Mouse (Mus musculus) heart, adult 2 months (tissue): ENCODE results near the gene Atp6v0e2.

ENCODE experiments used
- CTCF ChIP-seq: fragments of 200-600 bp; IDR thresholded peaks from 2 replicates; pipeline ENCODE4 v1.8.1; 2022; ENCODE audit warnings: antibody characterized with exemption, mild to moderate bottlenecking, moderate library complexity
- EP300 ChIP-seq: fragments of 200-500 bp; IDR thresholded peaks from 2 replicates; pipeline ENCODE4 v1.6.1; 2011; ENCODE audit warnings: low read depth, low read length, control low read depth; ENCODE audit not compliant: insufficient read depth
- POLR2A ChIP-seq: fragments of 200-500 bp; IDR thresholded peaks from 2 replicates; pipeline ENCODE4 v1.6.1; 2011; ENCODE audit warnings: mild to moderate bottlenecking, low read depth, low read length, control low read depth; ENCODE audit not compliant: insufficient read depth

DNA sequence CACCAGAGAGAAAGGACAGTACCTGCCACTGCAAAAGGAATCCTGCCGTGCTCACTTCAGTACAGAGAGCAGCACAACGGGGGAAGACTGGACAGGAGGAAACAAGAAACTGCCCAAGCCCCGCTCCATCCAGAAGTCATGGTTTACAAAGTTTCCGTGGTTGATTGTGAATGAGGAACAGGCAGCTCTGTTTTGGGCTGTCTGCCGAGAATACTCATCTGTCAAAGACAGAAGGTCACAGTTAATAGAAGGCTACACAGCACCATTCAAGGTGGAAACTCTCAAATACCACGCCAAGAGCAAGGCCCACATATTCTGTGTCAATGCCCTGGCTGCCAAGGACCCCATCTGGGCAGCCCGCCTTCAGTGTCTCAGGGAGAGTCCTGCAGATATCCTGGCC is 25.6 kb upstream of the Atp6v0e2 start:
- no peak for TF ChIP-seq CTCF
- TF ChIP-seq EP300, result no peak
- TF ChIP-seq POLR2A, result no peak
